Mouse (Mus musculus): Measurements from ENCODE around the gene Thbd. TPM values are rescaled to one million over a fixed set of nuclear protein-coding genes. Genes with fewer than 3 reads are reported as not detected.

Gene Thbd
- total RNA-seq (2021): 10 to 100 TPM; 20.6 to 23.7 TPM
- long read RNA-seq, experiment 1, transcript Thbd-201 (1 exons, 3,723 nt): major isoform, 23 of 23 reads
- long read RNA-seq, experiment 1, partial matches to known transcripts: 0 of 23 reads
- long read RNA-seq, experiment 1, other reads (novel, unspliced or antisense): 0 of 23 reads
- long read RNA-seq, experiment 2, transcript Thbd-201 (1 exons, 3,723 nt): major isoform, 34 of 34 reads
- long read RNA-seq, experiment 2, partial matches to known transcripts: 0 of 34 reads
- long read RNA-seq, experiment 2, other reads (novel, unspliced or antisense): 0 of 34 reads

DNA sequence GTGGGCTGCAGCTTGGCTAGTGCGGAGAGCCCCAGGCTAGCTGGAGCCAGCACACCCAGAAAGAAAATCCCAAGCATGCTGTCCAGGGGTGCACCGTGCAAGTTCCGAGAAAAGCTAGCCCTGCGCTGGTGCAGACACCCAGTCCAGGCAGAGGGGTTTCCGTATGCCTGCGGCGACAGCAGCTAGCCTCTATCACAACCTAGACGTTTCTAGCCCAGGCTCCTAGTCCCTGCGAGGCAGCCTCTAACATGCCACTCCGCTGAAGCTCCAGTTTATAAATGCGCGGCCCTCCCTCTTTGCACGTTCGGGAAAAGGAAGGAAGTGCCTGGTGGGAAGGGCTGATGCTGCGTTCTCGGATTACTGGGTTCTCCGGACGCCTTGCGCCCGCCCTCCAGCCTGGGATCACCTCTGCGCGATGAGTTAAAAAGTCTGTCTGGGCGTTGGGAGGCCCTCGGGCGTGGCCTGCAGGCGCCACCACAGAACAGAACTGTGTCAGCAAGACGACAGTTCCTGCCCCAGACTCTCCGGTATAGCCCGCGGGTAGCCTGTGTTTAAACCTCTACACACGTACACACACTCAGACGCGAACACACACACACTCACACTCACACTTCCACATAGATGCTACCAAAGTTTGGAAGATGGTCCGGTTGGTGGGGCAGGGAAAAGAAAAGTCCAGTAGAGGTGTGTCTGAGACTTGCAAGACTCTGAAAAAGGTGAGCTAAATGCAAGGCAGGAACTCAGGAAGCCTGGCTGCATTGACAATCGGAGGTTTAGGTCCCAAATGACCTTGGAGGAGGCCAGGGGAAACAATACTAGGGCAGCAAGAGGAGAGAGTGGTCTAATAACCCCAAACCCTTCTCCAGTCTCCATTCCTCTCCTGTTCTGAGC is at the start of gene Thbd:
Gene Thbd, minus strand, starts transcription at position 319 of the 891 bp plus-strand sequence.
- DNase-seq (ENCODE audit: low spot score in 2 of 2): peak; percentile 41 to 74

- DNase-seq (ENCODE audit: low spot score in 2 of 2): no peak
Measured at GRCm38 (mm10) chr2:148455341-148455740, 47.4 kb upstream of the Thbd start.

DNA sequence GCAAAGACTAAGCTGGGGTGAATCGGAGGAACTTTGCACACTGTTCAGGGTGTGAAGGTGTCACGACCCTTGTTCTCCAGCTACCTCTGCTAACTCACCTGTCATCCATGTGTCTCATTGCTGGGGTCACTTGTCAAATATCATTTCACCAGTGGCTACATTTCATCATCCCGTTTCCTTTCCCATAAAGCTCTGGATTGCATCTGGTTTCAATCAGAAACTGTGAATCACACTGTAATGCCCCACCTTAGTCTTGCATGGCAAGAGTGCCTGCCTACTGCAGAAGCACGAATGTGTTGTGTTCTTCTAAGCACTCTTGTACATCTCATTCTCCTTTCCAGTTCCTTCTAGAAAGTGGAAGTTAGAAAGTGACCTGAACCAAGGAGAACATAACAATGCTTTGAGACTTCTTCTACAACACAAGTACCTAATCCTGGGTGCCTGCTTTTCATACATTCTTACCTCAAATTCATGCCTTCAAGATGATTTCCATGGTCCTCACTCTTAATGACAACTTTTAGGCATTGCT is 46.1 kb upstream of the Thbd start:
- DNase-seq (ENCODE audit: low spot score in 2 of 2): no peak

- DNase-seq (ENCODE audit: low spot score in 2 of 2): no peak
Measured at GRCm38 (mm10) chr2:148453061-148453460, 45.1 kb upstream of the Thbd start.

DNA sequence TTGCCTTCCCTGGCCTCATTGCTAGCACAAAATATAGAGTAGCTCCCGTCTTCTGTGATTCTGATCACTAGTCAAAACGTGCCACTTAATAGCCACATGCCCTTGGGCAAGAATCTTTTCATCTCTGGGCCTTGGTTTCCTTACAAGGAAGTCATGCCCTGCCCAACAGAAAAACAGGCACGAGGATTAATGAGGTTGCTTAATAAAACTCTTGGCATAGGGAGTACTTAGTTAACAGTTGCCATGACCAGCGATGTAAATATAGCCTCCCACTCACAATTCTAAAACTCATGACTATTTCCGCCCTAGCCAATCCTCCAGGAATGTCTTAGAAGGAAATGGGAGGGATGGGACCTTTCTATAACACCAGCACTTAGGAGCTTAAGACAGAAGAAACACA is 43.5 kb upstream of the Thbd start:
- DNase-seq (ENCODE audit: low spot score in 2 of 2): no peak

- DNase-seq (ENCODE audit: low spot score in 2 of 2): no peak
Measured at GRCm38 (mm10) chr2:148450616-148451015, 42.6 kb upstream of the Thbd start.

DNA sequence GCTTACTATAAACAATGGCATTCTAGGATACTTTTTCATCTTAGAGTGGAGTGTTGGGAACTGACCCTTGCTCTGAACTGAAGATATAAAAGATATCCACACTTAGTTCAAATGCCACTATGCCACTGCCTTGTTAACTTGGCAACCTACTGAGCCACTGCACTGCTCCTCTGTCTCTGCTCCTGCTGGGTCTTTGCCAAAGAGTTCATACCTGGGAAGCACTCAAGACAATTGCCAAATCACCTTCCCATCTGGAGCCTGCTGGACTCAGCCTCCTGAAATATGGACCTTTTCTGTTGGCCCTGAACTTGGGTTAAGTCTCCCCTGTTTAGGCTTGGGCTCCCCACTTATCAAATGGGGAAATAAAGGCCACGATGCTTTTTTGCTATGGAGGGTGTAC is 41.7 kb upstream of the Thbd start:
- DNase-seq (ENCODE audit: low spot score in 2 of 2): no peak

DNA sequence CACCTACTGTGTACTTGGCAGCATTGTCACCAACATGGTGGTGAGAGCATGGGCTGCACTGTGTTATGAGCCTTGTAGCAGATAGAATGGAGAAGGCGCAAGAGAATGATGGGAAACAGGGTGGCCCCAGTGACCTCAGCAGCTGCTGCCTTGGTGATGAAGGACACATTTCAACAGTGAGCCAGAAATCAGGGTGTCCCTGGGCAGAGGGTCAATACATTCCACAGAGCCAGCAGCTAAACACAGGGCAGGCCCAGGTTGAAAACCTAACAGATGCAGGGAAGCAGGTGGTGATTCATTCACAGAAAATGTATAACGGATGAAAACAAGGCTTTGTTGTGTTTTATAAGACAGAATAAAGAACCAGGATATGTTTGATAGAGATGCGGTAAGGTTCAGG is 38.5 kb upstream of the Thbd start:
- no peak for DNase-seq (ENCODE audit: low spot score in 2 of 2)

- DNase-seq (ENCODE audit: low spot score in 2 of 2): no peak
Measured at GRCm38 (mm10) chr2:148445616-148446015, 37.6 kb upstream of the Thbd start.

DNA sequence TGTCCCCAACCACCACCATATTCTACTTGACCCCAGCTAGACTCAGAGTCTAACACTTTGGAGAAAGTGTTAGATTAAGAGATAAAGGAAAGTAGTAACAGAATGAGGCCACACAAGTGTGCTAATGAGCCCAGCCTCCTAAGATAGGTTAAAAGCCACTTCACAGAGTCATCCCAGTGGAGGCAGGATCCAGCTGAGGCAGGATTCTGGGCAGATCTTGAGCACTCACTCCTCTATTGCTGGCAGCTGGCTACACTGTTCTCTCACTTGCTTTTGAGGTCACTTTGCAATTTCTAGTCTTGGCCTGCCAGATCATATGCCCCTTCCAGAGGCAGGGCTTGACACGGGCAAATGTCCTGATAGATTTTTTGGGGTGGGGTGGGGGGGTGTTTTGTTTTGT is 36.5 kb upstream of the Thbd start:
- DNase-seq (ENCODE audit: low spot score in 2 of 2): no peak

- peak in 1 of 2 experiments; percentile 13 for DNase-seq (ENCODE audit: low spot score in 2 of 2)
Measured at GRCm38 (mm10) chr2:148443249-148443958, 35.4 kb upstream of the Thbd start, which contains the start of gene Cd93. Gene Cd93, minus strand, starts transcription at chr2:148443563.

GRCm38 (mm10) chr2:148442710-148443109 is 34.7 kb upstream of the Thbd start:
- no peak for DNase-seq (ENCODE audit: low spot score in 2 of 2)

DNA sequence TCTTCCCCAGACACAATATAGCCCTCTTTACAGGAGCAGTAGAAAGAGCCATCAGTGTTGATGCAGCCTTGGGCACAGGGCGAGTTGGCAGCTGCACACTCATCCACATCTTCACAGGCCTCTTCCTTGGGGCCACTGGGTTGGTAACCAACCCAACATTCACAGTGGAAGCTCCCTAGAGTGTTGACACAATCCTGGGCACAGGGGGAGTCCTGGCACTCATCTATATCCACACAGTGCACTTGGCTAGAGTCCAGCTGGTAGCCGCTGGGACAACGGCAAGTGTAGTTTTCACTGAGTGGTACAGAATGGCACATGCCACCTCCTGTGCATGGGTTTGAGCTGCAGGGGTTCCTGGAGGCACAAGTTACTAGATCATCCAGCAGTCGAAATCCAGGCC is 34.2 kb upstream of the Thbd start:
- no peak for DNase-seq (ENCODE audit: low spot score in 2 of 2)

DNA sequence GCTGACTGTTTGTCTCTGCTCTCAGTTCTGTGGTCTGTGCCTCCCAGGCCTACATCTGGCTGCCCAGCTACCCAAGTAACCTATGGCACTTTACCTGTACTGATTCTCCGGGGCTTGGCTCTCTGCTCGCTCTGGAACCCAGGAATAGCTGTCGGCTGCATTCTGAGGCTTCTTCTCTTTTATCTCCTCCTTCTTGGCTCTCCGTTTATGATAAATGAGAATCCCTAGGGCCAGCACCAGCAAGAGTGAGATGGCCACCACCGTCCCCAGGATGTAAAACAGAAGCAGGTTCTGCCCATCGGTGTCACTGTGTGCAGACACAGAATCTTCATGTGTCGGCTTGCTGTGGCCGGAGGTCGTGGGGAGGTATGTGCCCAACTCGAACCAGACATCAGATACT is 33.4 kb upstream of the Thbd start:
- DNase-seq (ENCODE audit: low spot score in 2 of 2): no peak

DNA sequence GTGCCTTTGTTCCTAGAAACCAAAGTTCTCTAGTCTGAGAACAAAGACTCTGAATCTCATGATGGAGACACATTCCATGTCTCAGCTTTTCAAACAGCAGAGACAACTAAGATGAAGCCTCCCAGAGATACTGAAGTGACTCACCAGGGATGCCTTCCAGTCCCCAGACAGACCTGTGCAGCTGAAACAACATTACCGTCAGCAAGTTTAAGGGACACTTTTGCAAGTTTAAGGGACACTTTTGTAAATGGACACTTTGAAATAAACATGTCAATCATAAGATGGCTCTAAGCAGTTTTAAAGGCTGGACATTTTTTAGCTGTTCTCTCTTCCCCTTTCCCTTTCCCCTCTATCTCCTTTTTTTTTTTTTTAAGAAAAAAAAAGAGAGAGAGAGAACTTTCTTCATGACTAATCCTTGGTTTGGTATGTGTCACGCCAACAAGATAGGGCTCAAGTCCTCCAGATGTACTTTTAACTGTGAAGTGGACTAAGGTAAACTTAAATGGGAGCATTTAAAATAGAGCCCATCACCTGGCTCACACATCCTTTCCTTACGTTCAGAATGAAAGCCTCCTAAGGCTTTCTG is 31.8 kb upstream of the Thbd start:
- DNase-seq (ENCODE audit: low spot score in 2 of 2): no peak

DNA sequence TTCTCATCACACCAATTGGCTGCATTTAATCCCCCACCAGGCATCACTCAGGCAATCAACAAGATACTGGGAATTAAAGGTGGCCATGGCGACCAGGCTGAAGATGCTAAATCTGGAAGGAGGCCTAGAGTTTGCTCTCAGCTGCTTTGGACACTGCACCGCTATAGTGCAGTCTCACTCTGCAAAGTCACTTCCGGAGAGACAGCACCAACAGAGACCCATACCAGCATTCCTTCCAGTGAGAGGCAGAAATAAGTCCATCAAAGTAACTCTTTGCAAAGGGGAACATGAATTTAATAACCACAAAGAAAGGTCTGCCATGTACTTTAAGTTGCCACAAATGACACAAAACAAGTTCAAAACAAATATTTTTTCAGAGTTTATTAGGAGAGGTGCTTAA is 28.3 kb upstream of the Thbd start:
- no peak for DNase-seq (ENCODE audit: low spot score in 2 of 2)

GRCm38 (mm10) chr2:148432346-148432745 is 24.4 kb upstream of the Thbd start:
- DNase-seq (ENCODE audit: low spot score in 2 of 2): no peak

DNA sequence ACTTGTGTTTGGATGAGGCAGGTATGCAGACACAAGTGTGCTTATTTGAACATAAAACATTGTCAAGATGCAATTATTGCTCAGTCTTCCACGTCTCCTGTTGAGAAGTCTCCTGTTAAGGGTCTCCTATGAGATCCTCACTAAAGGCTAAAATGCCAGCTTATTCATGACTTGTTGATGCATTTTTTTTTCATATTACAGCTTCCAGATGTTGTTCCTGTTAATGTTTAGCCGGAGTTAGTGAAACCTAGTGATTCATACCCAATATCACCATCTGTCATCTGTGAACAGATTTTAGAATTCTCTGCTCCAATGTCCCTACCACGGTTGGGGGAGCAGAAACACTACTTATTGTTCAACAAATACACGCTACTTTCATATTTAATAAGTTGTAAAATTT is 23.0 kb upstream of the Thbd start:
- no peak for DNase-seq (ENCODE audit: low spot score in 2 of 2)

GRCm38 (mm10) chr2:148429001-148429505 is 21.1 kb upstream of the Thbd start:
- DNase-seq (ENCODE audit: low spot score in 2 of 2): no peak

- DNase-seq (ENCODE audit: low spot score in 2 of 2): no peak
Measured at GRCm38 (mm10) chr2:148428523-148428922, 20.5 kb upstream of the Thbd start.

DNA sequence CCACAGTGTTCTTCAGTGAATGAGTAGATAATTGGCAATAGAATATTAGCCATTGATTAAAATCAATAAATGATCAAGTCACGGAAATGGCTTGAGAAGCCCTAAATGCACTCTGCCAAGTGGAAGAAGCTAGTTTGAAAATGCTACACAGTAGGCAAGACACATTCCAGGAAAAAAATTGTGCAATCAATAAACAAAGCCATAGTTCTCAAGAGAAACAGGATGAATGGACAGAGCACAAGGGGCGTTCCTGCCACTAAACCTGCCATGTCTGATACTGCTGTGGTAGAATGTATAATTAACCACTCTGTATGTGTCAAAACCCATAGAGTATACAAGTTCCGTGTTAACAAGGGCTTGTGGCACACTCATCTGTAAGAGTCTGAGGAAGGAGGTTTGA is 19.6 kb upstream of the Thbd start:
- DNase-seq (ENCODE audit: low spot score in 2 of 2): no peak

All from gastrocnemius, postnatal 4 days (tissue).